Mouse (Mus musculus) hindbrain, embryonic 11.5 days (tissue): Measurements from ENCODE around the gene Sox11. TPM values are rescaled to one million over a fixed set of nuclear protein-coding genes. Genes with fewer than 3 reads are reported as not detected.

Experiments
- ATAC-seq: fragments of 200-750 bp; cut with Nextera tagmentation; 2 replicates; pipeline ENCODE4 v1.8.0; 2017; ENCODE audit warnings: mild to moderate bottlenecking, moderate TSS enrichment, moderate library complexity; ENCODE audit not compliant: low FRiP score
- DNase-seq: peaks from one replicate; pipeline ENCODE4 v3.0.0-alpha.2; 2015; ENCODE audit warnings: low spot score
- H3K27ac ChIP-seq: fragments of 300-500 bp; sonication (generic); 2 replicates; pipeline ENCODE4 v1.5.1; 2014; ENCODE audit warnings: mild to moderate bottlenecking, low read depth, low read length
- H3K27me3 ChIP-seq: fragments of 300-500 bp; sonication (generic); 2 replicates; pipeline ENCODE4 v1.6.1; 2014; ENCODE audit warnings: mild to moderate bottlenecking, low read length, moderate library complexity, mixed read lengths; ENCODE audit not compliant: control insufficient read depth, insufficient read depth
- H3K36me3 ChIP-seq: fragments of 300-500 bp; sonication (generic); 2 replicates; pipeline ENCODE4 v1.6.1; 2014; ENCODE audit warnings: mild to moderate bottlenecking, low read length, moderate library complexity, mixed read lengths; ENCODE audit not compliant: control insufficient read depth, insufficient read depth
- H3K4me1 ChIP-seq: fragments of 300-500 bp; sonication (generic); replicated peaks from 2 replicates; pipeline ENCODE4 v1.6.1; 2014; ENCODE audit warnings: low read length, mixed read lengths; ENCODE audit not compliant: control insufficient read depth, insufficient read depth
- H3K4me2 ChIP-seq: fragments of 300-500 bp; sonication (generic); replicated peaks from 2 replicates; pipeline ENCODE4 v1.6.1; 2014; ENCODE audit warnings: mild to moderate bottlenecking, low read depth, low read length
- H3K4me3 ChIP-seq: fragments of 300-500 bp; sonication (generic); 2 replicates; pipeline ENCODE4 v1.5.1; 2014; ENCODE audit warnings: low read depth, low read length
- H3K9ac ChIP-seq: fragments of 300-500 bp; sonication (generic); 2 replicates; pipeline ENCODE4 v1.6.1; 2014; ENCODE audit warnings: low read depth, low read length
- H3K9me3 ChIP-seq: fragments of 300-500 bp; sonication (generic); 2 replicates; pipeline ENCODE4 v1.6.1; 2016; ENCODE audit warnings: low read length; ENCODE audit not compliant: control insufficient read depth
- WGBS: fragments of 180-500 bp; shearing (Covaris S2); extraction: QIAGEN DNeasy Blood & Tissue Kit; methylation state at CpG from one replicate; pipeline ENCODE4 v1.1.7; 2014; 5-methylcytosine and 5-hydroxymethylcytosine counted together
- polyA plus RNA-seq: library from polyadenylated mRNA; unstranded; fragments of >200 nt; fragmentation: Nextera tagmentation; extraction: Ambion mirVana; gene quantifications from 2 replicates; pipeline ENCODE4 v1.2.1, GENCODE M21; 2014

Sox11 gene
- 728 and 786 TPM in 2 replicates for polyA plus RNA-seq

DNA sequence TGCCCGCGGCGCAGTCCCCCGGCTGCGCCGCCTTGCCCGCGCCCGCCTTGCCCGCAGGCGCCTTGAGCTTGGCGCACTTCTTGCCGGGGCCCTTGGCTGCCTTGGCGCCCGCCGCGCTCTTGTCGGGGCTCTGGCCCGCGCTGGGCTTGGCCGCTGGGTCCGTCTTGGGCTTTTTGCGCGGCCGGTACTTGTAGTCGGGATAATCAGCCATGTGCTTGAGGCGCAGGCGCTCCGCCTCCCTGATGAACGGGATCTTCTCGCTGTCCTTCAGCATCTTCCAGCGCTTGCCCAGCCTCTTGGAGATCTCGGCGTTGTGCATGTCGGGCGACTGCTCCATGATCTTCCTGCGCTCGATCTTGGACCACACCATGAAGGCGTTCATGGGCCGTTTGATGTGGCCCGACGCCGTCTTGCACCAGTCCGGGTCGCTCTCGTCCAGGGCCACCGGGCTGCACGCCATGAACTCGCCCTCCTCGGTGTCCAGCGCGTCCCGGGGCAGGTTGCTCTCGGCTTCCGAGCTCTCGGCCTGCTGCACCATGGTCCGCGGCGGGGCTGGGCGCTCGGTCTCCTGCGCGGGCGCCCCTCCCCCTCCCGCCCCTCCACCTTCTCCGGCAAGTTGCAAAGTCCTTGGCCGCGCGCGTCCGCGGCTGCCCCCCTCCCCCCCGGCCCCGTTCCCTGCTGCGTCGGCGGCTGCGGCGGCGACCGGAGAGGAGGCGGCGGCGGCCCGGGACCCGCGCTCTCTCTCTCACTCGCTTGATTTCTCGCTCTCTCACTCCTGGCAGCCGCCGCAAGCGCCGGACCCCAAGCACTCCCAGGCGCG lies at the start of gene Sox11:
Sox11 (minus strand) TSS at position 704 of the 820 bp plus-strand sequence.
- Histone ChIP-seq H3K36me3 (0 out of 2 replicates have a peak, but pooled peaks cover 4% of the 10 kb centered on the region), H3K9me3 (no peaks in the 10 kb centered on the region), H3K4me2 (peak within 1 kb of the TSS; percentile 76), H3K4me3 (peak within 1 kb of the TSS; percentile 100), H3K4me1 (no peaks in the 10 kb centered on the region), H3K9ac (peak within 1 kb of the TSS; percentile 100), H3K27ac (peak within 1 kb of the TSS; percentile 100), H3K27me3 (no peaks in the 10 kb centered on the region)
- DNase-seq (peak; percentile 79), ATAC-seq (peak; percentile 58)
- WGBS: under 1% methylated on average over 83 of the region's 95 CpGs

DNA sequence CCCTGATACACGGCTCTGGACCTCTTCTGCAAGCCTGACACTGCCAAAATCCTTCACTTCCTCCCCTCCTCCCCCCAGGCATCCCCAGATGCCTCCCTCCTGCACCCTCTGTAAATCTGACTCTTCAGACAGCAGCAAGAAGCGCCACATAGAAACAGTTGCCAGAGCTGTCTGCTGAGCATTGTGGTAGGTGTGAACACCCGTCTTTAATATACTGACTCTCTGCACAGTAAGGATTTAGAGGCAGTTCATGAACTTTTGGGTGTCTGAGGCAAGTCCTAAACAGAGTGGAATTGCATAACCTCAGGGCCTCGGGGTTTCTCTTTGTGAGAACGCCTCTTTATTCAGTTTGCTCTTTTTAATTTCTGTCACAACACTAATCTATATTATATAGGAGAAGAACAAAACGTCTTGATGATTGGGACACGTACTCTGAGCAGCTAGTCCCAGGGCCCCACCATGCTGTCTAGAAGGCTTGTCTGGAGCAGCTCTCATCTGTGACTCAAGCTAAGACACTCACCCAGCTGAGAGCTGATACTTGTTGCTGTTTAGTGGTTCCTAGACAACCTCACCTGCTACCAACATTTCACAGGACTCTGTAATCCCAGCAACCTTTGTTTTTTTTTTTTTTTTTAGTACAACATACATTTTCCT lies 49.4 kb upstream of the Sox11 start:
- DNase-seq: no peak
- no peak overlapping the region for H3K4me3 ChIP-seq
- H3K27ac ChIP-seq: no peak overlapping the region
- H3K27me3 ChIP-seq: no peaks in the 10 kb centered on the region
- no peak for ATAC-seq
- no peaks in the 10 kb centered on the region for H3K36me3 ChIP-seq
- WGBS: 55% methylated on average over 7 of the region's 7 CpGs
- H3K9ac ChIP-seq: no peak overlapping the region
- H3K9me3 ChIP-seq: no peaks in the 10 kb centered on the region
- H3K4me1 ChIP-seq: no peaks in the 10 kb centered on the region
- no peak overlapping the region for H3K4me2 ChIP-seq

DNA sequence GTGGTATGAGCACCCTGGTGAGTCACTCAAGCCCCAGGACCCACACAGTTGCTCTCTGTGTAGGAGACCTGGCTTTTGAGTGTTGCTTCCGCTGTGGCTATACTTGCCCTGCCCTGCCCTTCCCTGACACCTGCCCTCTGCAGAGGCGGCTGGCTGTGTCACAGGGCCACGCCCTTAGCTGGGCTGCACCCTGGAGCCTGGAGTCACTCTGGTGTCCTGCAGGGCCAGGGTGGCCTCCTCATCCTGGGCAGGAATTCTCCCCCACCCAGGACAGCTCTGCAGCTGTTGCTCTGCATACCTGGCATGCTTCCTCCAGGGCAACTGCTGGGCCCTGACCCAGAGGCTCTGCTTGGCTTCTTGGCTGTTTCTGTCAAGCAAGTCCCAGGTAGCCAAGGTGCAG lies 48.1 kb upstream of the Sox11 start:
- no peak for ATAC-seq
- H3K4me2 ChIP-seq: no peak overlapping the region
- H3K9ac ChIP-seq: no peak overlapping the region
- H3K27me3 ChIP-seq: no peaks in the 10 kb centered on the region
- 60% methylated on average over 3 of the region's 3 CpGs for WGBS
- no peaks in the 10 kb centered on the region for H3K4me1 ChIP-seq
- no peak for DNase-seq
- H3K9me3 ChIP-seq: no peaks in the 10 kb centered on the region
- H3K4me3 ChIP-seq: no peak overlapping the region
- no peaks in the 10 kb centered on the region for H3K36me3 ChIP-seq
- no peak overlapping the region for H3K27ac ChIP-seq

DNA sequence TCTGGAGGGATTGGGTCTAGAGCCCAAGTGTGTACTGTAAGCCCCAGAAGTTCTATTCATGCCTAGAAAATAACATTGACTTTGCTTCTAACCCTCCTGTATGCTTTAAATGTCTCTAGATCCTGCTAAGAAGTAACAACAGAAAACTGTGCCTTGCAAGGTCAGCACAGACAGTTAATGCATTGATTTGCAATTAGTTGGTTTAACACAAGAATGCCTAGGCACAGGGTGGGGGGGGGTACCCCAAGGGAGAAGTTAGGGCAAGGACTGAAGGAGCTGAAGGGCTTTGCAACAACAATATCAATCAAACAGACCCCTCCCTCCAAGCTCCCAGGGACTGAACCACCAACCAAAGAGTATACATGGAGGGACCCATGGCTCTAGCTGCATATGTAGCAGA lies 47.1 kb upstream of the Sox11 start:
- DNase-seq (no peak), ATAC-seq (no peak)
- Histone ChIP-seq H3K4me2 (no peak overlapping the region), H3K9me3 (no peaks in the 10 kb centered on the region), H3K27ac (no peak overlapping the region), H3K4me3 (no peak overlapping the region), H3K27me3 (no peaks in the 10 kb centered on the region), H3K4me1 (no peaks in the 10 kb centered on the region), H3K36me3 (no peaks in the 10 kb centered on the region), H3K9ac (no peak overlapping the region)

DNA sequence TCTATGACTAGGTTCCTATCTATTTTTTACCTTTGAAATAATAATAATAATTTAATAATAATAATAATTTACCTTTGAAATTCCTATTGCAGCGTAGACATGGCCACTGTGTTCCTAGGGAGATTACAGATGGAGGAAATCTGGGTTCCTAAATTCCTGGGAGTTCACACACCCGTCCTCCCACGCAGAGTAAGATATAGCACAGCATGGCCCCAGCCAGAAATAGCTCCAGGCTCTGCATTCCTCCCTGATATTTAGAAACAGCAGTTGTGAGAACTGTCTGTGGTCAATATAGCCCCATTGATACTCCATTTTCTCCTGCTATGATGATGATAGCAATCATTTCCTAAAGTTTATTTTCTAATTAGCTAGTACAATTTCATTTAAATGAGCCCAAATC lies 30.1 kb upstream of the Sox11 start:
- H3K4me3 ChIP-seq: no peak overlapping the region
- no peak for ATAC-seq
- H3K27me3 ChIP-seq: no peaks in the 10 kb centered on the region
- WGBS: 71% methylated on average over 3 of the region's 3 CpGs
- H3K4me2 ChIP-seq: no peak overlapping the region
- DNase-seq: no peak
- no peaks in the 10 kb centered on the region for H3K4me1 ChIP-seq
- H3K9me3 ChIP-seq: no peaks in the 10 kb centered on the region
- H3K27ac ChIP-seq: no peak overlapping the region
- no peak overlapping the region for H3K9ac ChIP-seq
- no peaks in the 10 kb centered on the region for H3K36me3 ChIP-seq

DNA sequence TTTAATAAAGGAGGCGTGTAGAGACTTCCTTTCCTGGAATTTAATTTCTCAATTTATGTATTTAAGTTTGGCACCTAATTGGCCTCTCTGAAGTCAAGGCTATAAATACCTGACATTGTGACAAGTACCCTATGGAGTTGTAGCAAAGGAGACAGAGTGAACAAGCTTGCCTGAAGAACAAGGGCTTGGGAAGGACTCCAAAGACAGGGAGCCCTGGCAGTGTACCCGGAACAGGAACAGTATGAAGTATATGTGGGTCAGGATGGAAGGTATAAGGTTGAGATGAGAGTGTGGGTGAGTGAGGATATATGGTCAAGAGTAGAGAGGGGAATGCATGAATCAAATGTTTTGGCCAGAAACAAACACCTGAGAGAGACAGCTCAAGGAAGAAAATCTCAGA lies 28.4 kb upstream of the Sox11 start:
- no peak overlapping the region for H3K4me2 ChIP-seq
- H3K27me3 ChIP-seq: no peaks in the 10 kb centered on the region
- DNase-seq: no peak
- no peak overlapping the region for H3K9ac ChIP-seq
- no peaks in the 10 kb centered on the region for H3K4me1 ChIP-seq
- WGBS: 79% methylated on average over 2 of the region's 2 CpGs
- ATAC-seq: no peak
- no peaks in the 10 kb centered on the region for H3K36me3 ChIP-seq
- H3K4me3 ChIP-seq: no peak overlapping the region
- no peaks in the 10 kb centered on the region for H3K9me3 ChIP-seq
- no peak overlapping the region for H3K27ac ChIP-seq

DNA sequence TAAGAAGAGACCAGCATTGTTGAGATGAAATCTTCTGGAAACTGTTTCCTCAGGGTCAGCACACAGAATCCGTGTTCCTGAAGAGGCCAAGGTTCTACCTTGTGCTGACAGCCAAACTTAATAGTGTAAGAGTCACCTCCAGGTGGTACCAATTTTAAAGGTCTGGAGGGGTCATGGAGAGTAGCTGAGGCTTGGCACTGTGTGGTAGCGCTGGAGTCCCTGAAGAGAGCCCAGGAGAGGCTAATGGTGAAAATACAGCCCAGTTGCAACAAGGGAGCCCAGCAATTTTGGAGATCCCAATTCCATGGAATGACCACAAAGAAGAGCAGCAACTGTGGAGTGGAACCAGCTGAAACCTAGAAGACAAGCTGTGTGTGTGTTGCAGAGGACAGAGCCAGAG lies 25.1 kb upstream of the Sox11 start:
- no peak overlapping the region for H3K4me3 ChIP-seq
- no peaks in the 10 kb centered on the region for H3K36me3 ChIP-seq
- H3K27me3 ChIP-seq: no peaks in the 10 kb centered on the region
- no peaks in the 10 kb centered on the region for H3K4me1 ChIP-seq
- DNase-seq (no peak), ATAC-seq (no peak)
- 76% methylated on average over 2 of the region's 2 CpGs for WGBS
- H3K9me3 ChIP-seq: no peaks in the 10 kb centered on the region
- H3K9ac ChIP-seq: no peak overlapping the region
- no peak overlapping the region for H3K4me2 ChIP-seq
- no peak overlapping the region for H3K27ac ChIP-seq

DNA sequence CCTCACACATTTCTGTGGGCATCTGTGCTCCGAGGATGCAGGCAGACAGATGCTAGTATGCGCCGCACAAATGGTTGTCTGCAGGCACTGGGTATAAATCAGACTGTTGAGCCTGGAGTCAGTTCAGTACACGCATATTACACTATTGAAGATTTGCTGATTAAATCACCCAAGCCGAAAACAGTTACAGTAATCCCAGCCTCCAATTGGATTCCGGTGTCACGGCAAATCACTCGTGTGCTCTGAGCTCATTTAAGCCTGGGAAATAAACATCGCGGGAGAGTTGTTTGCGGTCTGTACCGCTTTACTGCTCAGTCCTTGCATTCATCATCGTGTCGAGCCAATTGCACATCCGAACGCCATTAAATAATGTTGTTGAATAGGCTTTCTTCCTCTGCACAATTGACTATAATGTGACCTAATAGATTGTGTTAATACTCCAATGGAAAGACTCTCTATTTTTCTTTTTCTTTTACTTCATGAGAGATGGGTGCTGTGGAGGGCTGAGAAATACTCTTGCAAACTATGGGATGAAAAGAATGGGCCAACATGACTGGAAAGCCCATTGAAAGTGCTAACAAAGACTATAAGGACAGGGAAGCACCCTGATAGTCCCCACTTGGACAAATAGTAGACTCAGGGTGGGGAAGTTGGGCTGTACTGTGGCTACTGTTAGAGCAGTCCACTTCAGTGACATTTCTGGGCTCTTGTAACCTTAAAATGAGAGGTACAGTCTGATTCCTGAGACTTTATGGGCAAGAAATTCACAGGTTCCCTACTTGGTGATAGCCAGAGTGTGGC lies 21.7 kb upstream of the Sox11 start:
- WGBS: 75% methylated on average over 16 of the region's 16 CpGs

More for the DNA sequence above, 21.7 kb upstream of the Sox11 start:
- ATAC-seq: peak; percentile 75
- Histone ChIP-seq H3K4me3 (no peak overlapping the region), H3K9ac (no peak overlapping the region), H3K27me3 (no peaks in the 10 kb centered on the region), H3K4me1 (no peaks in the 10 kb centered on the region), H3K27ac (no peak overlapping the region), H3K4me2 (no peak overlapping the region), H3K9me3 (no peaks in the 10 kb centered on the region), H3K36me3 (no peaks in the 10 kb centered on the region)
- DNase-seq: no peak
